Mouse (Mus musculus) right cerebral cortex, postnatal 36 days (tissue): ENCODE data around the gene Slc1a2.

Experiments used
- DNase-seq, 2 experiments: peaks; one replicate each; pipeline ENCODE4 v3.0.0; 2022; ENCODE audit warnings: low spot score in 2 of 2, mixed read lengths in 1 of 2

The Slc1a2 gene

DNA sequence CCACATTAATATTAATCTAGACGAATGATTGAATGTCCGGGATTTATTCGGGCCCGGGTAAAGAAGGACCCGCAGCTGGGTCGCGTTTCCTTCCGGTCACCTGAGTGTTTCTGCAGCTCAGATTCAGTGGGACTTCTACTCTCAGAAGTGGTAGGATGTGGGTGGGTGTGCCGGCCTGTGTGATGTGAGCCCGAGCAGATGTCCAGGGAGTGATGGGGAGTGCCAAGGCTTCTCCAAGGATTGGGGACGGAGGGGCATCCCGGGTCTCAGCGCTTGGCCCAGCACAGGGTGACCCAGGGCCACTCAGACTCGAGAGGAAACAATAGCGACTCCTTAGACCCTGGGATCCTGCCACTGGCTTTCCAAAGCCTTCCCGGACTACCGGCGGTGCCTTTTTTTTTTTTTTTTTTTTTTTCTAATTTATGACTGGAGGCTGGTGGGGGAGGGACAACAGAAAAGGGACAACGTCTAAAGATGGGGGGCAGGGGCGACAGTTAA, at the start of gene Slc1a2:
TSS of gene Slc1a2 (plus strand) at position 497 of the 498 bp plus-strand sequence.
- DNase-seq, result peak; percentile 63 to 78

DNA sequence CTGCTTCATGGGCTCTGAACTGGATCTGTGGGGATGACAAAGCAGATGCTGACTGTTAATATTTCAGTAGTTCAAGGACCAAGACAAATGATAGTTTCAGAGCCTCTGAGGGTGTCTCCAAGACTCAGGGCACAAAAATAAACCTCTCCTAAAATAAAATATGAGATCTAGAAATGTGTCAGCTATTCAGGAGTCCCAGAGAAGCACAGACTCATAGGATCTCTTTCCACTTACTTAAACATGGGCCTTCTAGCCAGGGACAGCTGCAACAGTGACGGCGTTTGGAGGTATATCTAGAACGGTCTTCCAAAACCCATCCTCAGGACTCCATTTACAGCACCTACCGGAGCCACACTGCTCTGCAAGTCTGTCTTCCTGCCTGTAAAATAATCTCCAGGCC, 48.0 kb upstream of the Slc1a2 start:
- DNase-seq, result no peak

DNA sequence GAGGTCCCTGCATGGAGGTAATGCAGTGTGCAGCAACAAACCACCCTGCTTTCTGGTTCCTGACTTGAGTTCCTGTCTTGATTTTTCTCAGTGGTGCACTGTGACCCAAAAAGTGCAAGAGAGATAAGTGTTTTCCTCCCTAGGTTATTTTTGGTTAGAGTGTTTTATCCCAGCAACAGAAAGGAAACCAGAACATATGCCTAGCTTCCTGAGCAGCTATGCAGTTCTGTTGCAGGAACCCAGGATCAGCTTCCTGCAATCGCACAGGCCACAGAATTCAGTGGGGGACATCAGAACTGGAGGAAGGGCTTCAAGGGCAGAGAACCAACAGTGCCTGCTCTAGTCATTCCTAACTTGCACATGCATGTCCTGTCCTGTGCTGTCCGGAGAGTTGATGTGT, 41.8 kb upstream of the Slc1a2 start:
- no peak for DNase-seq

DNA sequence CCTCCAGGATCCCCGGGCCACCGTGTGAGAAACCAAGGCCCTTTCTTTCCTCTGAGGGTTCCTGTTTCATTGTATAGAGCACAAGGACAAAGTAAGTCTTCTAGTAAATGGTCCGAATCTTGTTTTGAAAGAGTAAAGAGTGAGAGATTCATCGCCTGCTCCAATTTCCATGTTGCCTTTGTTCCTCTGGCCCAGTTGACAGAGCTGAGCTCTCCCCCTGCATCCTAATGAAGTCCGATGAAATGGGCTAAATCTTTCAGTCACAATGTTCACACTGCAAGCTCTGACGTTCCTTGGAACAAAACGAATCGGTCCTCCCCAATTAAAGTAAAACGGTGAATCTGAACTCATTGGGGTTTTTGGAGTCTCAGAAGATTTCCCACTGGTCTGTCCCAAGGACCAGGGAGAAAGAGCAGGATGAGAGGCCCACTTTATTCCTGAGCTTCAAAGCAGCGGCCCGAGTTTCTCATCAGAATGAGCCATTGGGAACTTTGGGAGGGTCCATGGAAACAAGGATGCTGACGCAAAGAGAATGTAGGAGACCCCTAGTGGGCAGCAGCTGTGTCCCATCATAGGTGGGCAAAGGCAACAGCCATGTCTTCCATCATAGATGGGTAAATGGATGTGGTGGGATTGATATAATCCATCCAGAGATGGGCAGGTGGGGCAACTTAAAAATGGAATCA, 37.6 kb upstream of the Slc1a2 start:
- no peak for DNase-seq

DNA sequence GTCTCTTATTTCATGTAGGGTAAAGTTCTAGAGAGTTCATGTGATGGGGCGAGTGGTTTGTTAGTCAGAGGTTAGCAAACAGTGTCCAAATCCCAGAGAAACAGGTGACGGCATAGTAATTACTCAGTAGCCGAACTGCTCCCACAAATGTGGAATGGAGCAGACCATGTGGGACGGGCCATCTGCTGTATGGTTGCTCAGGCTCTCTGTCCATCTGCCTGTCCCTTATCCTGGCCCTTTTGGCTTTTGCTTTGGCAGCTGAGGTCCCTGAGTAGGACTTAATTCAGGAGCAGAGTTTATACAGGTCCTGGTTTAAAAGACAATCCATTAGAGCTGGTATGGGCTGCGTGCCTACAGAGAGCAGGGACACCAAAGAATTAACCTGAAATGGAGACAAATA, 36.3 kb upstream of the Slc1a2 start:
- no peak for DNase-seq

DNA sequence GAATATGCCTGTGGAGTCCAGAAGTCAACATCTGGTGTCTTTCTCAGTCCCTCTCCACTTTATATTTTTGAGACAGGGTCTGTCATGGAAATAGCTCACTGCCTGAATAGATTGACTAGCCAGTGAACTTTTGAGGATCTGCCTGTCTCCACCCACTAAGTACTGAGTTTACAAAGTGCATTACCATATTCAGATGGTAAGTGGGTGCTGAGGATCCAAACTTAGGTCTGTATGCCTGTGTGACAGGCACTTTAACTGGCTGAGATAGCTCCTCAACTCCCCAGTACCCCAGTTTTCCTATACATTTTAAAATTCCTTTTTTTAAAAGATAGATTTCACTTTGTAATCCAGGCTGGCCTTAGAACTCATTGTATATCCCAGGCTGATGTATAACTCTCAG, 35.5 kb upstream of the Slc1a2 start:
- DNase-seq, result no peak

DNA sequence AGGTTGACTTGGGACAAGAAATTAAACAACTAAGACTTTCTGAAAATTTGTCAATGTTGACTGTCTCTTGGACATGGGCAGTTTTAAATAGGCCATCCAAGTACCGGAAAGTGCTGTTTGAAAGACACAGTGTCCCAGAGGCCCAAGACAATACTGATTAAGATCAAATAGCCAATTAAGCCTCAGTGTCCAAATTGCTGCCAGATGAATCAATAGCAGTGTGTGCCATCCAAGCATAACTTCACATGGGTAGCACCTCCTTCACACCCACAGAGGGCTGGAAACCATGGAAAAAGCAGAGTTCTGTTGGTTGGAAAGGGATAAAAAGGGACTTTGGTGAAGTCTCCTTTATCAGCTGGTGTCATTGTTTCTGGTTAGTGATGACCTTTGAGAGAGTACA, 33.9 kb upstream of the Slc1a2 start:
- no peak for DNase-seq

DNA sequence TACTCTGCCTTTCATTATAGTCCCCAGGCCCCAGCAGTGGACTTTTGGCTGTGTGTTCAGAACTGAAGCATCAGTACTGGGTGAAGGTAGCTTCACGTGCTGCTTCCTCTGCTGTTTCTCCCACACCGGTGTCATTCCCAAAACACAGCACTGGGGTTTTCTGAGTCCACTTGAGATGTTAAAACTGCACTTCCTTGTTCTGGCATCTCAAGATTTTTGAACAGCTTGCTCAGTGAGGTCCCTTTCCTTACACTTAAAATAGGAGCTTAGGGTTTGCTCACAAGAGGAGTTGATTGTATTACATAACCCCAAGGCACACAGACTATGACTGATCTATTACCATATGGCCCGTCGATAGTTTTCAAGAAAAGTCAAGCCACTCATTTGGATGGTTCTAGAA, 26.1 kb upstream of the Slc1a2 start:
- DNase-seq, result no peak

DNA sequence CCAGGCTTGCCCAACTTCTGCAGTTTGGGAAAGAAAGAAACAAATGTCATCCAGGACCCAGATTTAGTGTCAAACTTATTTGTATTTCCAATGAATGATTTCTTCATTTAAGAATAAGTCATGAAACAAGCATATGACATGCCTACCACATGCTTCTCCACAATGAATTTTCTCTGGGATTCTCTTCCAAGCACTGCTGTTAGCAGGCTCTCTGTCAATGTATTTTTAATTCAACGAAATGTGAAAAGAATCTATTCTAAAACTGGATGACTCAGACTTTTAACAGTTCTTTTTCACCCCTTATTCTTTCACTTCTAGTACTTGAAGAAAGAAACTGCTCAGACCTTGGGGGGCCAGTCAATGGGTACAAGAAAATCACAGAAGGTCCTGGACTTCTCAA, 24.4 kb upstream of the Slc1a2 start:
- no peak for DNase-seq

DNA sequence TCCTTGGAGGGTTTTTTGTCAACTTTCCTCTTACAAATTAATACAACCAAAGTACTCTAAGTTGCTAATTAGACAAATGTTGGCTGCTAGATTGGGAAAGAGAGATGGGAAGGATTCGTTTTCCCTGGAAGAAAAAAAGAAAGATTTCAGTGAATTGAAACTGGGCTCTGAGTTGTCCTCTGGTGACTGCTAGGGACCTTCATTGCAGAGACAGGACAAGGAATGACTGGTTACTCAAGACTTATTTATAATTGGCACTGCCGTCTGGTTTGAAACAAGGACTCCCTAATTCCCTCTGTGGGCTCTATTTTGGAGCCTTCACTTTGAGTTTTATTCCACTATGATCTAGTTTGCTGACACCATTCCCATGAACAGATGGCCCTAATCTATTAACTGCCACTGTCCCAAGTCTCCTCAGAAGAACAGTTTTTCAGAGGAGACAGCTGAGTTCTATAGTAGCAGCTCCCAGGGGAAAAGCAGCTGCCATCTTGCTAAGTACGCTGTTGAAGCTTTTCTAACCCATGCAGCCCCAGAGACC, 22.9 kb upstream of the Slc1a2 start:
- DNase-seq, result no peak

DNA sequence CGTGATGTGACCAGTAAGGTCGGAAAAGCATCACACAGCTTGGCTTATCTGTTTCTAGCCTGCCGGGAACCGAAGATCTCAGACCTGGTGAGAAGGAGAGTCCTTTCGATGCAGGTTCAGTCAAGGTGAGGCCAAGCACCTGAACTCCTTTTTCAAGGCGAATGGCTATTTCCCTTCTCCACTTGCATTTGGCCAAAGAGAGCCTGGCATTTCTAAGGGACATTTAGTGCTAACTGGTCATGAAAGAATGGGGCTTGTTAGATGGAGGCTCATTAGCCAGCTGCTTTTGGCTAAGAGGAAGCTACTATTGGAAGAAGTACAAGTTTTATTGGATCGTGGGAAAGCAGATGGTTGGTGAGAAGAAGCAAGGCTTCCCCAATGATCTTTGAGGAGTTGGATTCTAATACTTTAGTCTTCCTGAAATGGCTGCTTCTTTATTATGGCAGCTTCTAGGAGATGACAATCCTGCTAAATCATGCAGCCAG, 22.3 kb upstream of the Slc1a2 start:
- DNase-seq, result no peak

DNA sequence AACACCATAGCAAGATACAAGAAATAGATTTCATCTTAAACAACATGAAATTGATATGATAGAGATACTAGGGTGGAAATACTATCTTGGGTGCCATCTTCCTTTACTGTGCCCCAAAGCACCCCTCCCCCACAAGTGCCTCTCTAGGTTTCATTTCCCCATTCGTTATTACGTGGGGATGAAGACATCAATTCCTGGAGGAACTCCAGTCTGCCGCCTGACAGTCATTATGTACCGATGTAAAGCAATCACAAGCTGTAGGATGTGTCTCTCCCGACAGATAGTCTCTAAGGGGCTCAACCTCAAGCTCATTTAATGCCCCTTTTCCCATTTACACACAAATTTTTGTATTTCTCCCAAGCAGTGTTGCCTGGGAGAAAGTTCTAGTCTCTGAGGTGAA, 20.3 kb upstream of the Slc1a2 start:
- no peak for DNase-seq

DNA sequence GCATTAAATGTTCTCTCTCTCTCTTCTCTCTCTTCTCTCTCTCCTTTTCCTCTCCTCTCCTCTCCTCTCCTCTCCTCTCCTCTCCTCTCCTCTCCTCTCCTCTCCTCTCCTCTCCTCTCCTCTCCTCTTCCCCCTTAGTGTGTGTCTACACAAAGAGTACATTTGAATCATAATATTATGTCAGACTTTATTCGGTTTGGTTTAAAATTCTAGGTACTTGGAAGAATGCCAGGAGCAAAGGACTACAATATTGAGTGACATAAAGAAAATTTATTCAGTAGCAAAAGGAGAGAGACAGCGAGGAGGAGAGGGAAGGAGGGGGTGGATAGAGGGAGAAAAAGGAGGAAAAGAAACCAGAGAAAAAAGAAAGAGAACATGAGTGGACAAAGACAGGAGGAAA, 19.8 kb upstream of the Slc1a2 start:
- DNase-seq, result no peak

DNA sequence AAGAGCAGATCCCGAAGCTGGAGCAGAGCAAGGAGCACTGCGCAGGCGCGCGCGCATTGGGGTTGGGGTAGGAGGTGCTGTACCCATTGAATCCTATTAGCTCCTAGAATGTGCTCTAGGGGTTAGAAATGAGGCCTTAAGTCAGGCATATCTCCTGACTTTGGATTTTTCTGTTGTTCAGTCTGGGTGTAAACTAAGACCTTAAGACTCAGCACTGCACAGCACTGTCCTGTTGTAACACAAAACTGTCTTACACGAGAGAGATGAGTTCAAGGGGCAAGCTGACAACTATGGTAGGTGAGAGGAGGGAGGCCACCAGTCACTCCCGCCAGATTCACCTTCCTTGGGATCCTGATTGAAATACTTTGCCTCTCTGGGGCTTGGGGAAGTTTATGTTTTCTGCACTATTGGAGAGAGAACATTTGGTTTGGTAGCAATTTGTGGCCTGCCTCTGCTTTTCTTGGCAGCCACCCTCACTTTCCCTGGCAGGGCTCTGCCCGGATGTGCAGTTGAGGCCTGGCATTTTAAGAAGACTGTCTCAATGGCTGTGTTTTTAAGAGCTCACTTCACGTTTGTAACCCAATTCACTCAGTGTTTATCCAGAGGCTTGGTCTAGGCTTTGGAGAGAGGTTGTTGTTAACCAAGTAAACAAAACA, 9.5 kb upstream of the Slc1a2 start:
- peak; percentile 73 for DNase-seq

DNA sequence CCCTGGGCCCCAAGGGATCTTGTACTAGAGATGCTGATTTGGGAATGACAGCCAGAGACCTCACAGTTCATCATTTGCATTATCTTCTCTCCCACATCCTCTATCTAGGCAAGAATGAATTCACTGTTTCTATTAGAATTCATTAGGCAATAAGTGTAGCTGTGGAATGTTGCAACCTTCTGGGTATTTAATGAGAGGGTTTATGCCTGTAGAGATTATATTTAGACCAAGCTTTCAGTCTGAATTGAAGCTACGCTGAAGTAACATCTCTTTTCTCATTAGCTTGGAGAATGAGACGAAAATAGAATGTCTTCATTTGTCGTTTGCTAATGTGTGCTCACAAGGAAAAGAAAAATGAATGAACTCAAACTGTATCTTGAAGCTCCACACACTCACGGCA, 8.1 kb upstream of the Slc1a2 start:
- DNase-seq, result no peak

DNA sequence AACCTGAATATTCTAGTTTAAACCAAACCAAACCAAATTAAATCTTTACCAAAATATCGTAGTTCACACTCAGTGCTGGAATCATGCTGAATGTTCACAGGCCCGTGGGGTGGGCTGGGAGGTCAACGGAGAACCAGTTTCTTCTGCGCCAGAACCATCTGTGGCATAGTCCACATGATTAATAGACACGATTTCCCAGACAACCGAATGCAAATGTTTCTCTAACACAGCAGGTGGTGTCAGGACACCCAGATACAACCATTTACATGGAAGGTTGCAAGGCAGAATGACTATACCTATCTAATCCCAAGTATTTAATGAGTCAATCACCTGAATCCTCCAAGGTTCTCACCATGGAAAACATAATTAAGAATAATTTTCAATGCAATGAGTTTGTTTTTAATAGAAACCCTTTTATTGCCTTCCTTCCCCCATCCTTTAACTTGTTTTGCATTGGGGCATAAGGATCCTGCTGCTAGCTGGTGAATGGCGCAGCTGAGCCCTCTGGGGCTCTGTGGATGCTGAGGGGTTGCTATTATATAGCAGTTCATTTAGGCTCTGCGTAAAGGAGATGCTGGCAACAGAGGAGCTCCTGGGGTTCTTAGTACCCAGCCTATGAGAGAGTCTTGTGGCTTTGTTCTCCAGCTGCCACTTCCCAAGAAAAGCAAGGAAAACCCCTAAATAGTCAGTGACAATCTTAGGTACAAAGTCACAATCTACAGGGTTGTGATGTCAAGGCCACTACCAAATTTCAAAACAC, 2.3 kb upstream of the Slc1a2 start:
- no peak for DNase-seq

DNA sequence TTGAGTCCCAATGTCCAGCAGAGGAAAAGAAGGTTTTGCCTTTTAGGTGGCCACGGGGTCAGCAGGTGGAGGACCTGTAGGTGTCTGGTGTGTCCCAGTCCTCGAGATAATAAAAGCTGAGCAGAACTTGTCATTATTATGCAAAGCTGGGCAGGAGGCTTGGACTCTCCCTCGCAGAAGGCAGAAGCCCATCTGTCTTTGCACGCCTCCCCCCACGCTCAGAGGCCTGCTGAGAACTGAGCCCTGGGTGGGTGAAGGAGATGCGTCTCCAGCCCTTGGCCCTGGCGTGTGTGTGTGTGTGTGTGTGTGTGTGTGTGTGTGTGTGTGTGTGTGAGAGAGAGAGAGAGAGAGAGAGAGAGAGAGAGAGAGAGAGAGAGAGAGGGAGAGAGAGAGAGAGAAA, 733 bp upstream of the Slc1a2 start:
- peak; percentile 62 to 70 for DNase-seq

DNA sequence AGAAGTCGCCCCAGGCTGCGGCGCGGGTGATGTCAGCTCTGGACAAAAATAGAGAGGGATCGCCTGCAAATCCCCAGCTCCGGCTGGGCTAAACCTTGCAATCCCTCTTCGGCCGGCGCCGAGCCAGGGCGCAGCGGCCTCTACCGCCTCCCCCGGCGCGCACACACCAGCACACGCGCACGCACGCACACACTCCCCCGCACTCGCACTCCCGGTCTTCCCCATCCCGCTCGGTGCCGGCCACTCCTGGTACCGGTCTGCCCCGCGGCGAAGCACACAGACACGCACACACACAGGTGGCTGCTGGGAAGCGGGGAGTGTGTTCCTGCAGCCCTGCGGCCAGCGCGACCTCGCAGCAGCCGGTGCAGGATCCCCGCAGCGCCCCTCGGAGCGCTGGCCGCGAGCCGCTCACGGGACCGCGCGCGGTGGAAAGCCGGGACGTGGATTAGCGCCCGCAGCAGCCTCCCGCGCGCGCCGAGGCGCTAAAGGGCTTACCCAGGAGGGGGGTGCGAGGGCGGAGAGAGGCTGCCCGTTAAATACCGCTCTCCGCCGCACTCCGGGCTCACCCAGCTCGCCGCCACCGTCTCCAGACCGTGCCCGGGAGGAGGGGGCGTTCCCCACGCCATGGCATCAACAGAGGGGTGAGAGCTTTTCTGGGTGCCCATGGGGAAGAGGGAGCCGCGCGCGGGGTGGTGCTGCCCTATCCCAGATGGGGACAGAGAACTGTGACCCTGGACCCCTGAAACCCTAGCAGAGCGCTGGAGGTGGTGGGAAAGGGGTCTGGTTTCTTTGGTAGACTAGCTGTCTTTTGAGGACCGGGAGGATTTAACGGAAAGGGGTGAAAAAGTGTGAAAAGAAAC, 432 bp downstream of the Slc1a2 start:
- peak; percentile 68 to 69 for DNase-seq

DNA sequence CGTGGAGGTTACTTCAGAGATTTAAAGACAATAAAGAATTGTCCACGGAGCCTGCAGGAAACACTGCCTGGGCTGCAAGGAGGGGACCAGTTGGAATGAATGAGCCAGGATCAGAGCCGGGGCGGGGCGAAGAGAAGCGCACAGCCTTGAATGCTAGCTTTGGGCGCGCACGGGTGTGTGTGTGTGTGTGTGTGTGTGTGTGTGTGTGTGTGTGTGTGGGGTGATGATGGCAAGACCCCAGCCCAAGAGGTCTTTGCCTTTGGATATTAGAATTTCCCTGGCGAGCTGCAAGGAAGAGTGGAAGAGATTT, 1.0 kb downstream of the Slc1a2 start:
- DNase-seq, result no peak

DNA sequence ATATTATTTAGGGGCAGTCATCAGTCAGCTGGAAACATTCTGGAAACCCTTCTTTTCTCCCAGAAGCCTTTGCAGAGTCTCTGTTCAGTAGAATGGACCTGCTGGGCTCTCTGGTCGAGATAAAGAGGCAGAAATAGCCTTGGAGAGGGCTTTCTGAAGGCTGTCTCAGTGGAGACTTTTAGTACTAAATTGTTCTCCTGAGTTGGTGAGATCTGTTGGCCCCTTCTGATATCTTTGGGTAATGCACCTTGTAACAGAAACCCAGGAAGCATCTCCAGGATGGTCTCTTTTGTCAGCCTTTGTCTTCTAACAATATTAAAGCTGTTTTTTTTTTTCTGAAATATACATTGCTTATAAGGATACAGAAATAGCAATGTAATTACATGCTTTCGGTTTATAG, 2.6 kb downstream of the Slc1a2 start:
- no peak for DNase-seq

DNA sequence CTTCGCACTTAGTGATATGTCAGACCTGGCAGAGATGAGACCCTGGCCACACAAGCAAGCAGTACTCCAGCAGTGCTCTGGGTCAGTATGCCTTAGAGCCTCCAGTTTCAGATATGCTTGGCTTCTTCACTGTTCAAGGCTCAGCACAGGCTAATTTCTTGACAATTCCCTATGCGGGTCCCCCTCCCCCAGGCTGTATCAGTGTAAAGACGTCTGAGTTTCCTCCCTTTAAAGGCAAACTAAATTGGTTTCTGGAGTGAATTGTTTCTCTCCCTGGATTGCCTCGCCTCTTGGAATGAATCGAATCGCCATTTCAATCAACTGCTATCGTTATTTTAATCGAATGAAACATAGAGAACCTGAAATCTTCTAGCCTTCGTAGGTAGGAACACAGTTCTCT, 4.5 kb downstream of the Slc1a2 start:
- DNase-seq, result no peak

DNA sequence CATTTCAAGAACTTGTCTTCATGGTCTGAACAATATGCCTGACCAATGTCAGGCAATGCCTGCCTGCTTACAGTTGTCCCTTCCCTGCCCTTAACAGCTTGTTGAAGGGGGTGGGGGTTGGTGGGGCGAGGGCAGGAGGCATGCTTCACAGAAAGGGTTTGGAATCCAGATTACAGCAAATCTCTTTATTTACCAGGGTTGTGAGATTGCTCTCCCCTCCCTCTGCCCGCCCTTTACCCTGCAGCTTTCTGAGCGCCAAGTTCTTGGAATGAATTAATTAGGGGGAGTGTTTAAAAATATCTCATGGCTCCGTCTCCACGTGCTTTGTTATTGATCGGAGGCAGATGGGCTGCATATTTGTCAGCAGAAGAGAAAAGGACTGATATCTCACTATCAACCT, 4.9 kb downstream of the Slc1a2 start:
- DNase-seq, result no peak
